Mouse (Mus musculus) limb, embryonic 14.5 days (tissue): ENCODE measurements around the gene Mkrn2. TPM values are rescaled to one million over a fixed set of nuclear protein-coding genes. Genes with fewer than 3 reads are reported as not detected.

Source experiments
- ATAC-seq: fragments of 200-750 bp; cut with Nextera tagmentation; 2 replicates; pipeline ENCODE4 v1.8.0; 2017; ENCODE audit warnings: low read depth, moderate number of reproducible peaks, moderate TSS enrichment; ENCODE audit not compliant: low FRiP score
- DNase-seq: peaks from one replicate; pipeline ENCODE4 v3.0.0-alpha.2; 2015; ENCODE audit warnings: low spot score
- H3K27ac ChIP-seq: fragments of 300-500 bp; sonication (generic); replicated peaks from 2 replicates; pipeline ENCODE4 v1.5.1; 2014; ENCODE audit warnings: low read depth, mild to moderate bottlenecking, low read length, moderate library complexity, mixed read lengths
- H3K27me3 ChIP-seq: fragments of 300-500 bp; sonication (generic); 2 replicates; pipeline ENCODE4 v1.6.1; 2014; ENCODE audit warnings: low read length, mixed read lengths; ENCODE audit not compliant: control insufficient read depth, insufficient read depth
- H3K36me3 ChIP-seq: fragments of 300-500 bp; sonication (generic); 2 replicates; pipeline ENCODE4 v1.6.1; 2014; ENCODE audit warnings: mild to moderate bottlenecking, low read length, moderate library complexity, mixed read lengths; ENCODE audit not compliant: control insufficient read depth, insufficient read depth
- H3K4me1 ChIP-seq: fragments of 300-500 bp; sonication (generic); 2 replicates; pipeline ENCODE4 v1.6.1; 2014; ENCODE audit warnings: antibody characterized with exemption, low read length, mixed read lengths; ENCODE audit not compliant: control insufficient read depth, insufficient read depth
- H3K4me2 ChIP-seq: fragments of 300-500 bp; sonication (generic); replicated peaks from 2 replicates; pipeline ENCODE4 v1.6.1; 2014; ENCODE audit warnings: low read depth, mild to moderate bottlenecking, low read length, moderate library complexity; ENCODE audit not compliant: severe bottlenecking
- H3K4me3 ChIP-seq: fragments of 300-500 bp; sonication (generic); replicated peaks from 2 replicates; pipeline ENCODE4 v1.5.1; 2014; ENCODE audit warnings: low read length
- H3K9ac ChIP-seq: fragments of 300-500 bp; sonication (generic); 2 replicates; pipeline ENCODE4 v1.6.1; 2014; ENCODE audit warnings: mild to moderate bottlenecking, low read depth, low read length, moderate library complexity; ENCODE audit not compliant: severe bottlenecking
- H3K9me3 ChIP-seq: fragments of 300-500 bp; sonication (generic); 2 replicates; pipeline ENCODE4 v1.6.1; 2016; ENCODE audit warnings: low read length; ENCODE audit not compliant: control insufficient read depth
- POLR2A ChIP-seq: fragments of 200-500 bp; IDR thresholded peaks from 2 replicates; pipeline ENCODE4 v1.8.0; 2012; ENCODE audit warnings: inconsistent platforms, mild to moderate bottlenecking, moderate library complexity, borderline replicate concordance; ENCODE audit not compliant: insufficient read depth, insufficient read length; ENCODE audit errors: extremely low read depth
- WGBS: fragments of 180-500 bp; shearing (Covaris S2); extraction: QIAGEN DNeasy Blood & Tissue Kit; methylation state at CpG from one replicate; pipeline ENCODE4 v1.1.7; 2014; 5-methylcytosine and 5-hydroxymethylcytosine counted together
- polyA plus RNA-seq, 2 experiments: library from polyadenylated mRNA; depleted of rRNA in 1 of 2; stranded (reverse) in 1 of 2; unstranded in 1 of 2; fragments of >200 nt; fragmentation: Nextera tagmentation in 1 of 2; extraction: Ambion mirVana in 1 of 2; gene quantifications; 2 replicates each; pipeline versions ENCODE4 v1.2.1 to v1.2.3; 2012 to 2014

Gene Mkrn2
- polyA plus RNA-seq, 2 experiments: 28.9 to 34.1 TPM

DNA sequence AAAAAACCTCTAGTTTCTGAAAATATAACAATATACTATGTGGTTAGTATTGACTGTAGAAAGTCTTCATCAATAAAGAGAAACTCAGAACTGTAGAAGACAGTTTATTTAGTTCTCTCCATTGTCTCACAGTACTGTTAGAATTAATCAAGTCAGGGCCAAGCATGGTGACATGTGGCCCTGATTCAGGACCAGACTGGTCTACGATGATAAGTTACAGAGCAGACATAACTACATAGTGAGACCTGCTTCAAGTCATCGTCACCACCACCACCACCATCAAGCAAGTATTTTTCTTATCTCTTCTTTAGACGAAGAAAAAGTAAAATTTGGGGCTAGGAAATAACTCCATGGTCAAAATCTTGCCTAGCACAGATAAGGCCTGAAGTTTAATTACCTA, 62.6 kb downstream of the Mkrn2 start:
- H3K27ac ChIP-seq: no peak overlapping the region

DNA sequence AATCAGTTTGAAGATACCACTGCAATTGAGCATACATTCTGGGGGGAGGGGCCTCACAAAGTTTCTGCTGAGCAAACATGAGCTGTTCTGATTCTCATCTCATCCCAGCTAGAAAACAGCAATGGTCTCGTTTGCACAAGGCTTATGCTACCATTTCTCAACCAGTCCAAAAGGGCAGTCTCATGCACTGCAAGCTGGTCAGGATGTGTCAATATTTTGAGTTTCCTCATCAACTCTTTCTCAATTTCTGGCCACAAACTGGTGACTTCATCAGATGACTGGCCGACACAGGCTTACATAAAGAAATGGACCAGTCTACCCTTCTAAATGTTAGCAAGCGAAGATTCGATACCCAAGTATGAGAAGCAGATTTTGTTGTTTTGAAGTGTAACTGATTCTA, 64.9 kb downstream of the Mkrn2 start:
- H3K9me3 ChIP-seq: no peaks in the 10 kb centered on the region
- no peak for DNase-seq
- no peaks in the 10 kb centered on the region for H3K27me3 ChIP-seq
- no peak for TF ChIP-seq POLR2A
- no peak overlapping the region for H3K9ac ChIP-seq
- no peak overlapping the region for H3K27ac ChIP-seq
- no peak for ATAC-seq
- no peak overlapping the region for H3K4me2 ChIP-seq
- WGBS: 79% methylated on average over 4 of the region's 4 CpGs
- no peak overlapping the region for H3K4me3 ChIP-seq
- H3K36me3 ChIP-seq: no peaks in the 10 kb centered on the region; the same call in 1 of the 2 replicates
- H3K4me1 ChIP-seq: no peaks in the 10 kb centered on the region

More for the DNA sequence above, 62.6 kb downstream of the Mkrn2 start:
- TF ChIP-seq POLR2A: no peak
- H3K9ac ChIP-seq: no peak overlapping the region
- no peak for ATAC-seq
- H3K4me3 ChIP-seq: no peak overlapping the region
- no peak overlapping the region for H3K4me2 ChIP-seq
- no peaks in the 10 kb centered on the region for H3K9me3 ChIP-seq
- no peak for DNase-seq
- H3K27me3 ChIP-seq: no peaks in the 10 kb centered on the region
- 89% methylated on average over 3 of the region's 3 CpGs for WGBS
- peaks cover 4% of the 10 kb centered on the region; the same call in 1 of the 2 replicates for H3K4me1 ChIP-seq
- no peaks in the 10 kb centered on the region; the same call in 1 of the 2 replicates for H3K36me3 ChIP-seq

Other genes with a start within 250 kb of the Mkrn2 start
- gene Pparg, start 241.0 kb upstream of the Mkrn2 start, polyA plus RNA-seq (2012; rRNA removed): 0.91 and 2.1 TPM in 2 replicates
- 1.7 and 2.3 TPM in 2 replicates for gene Pparg, start 241.0 kb upstream of the Mkrn2 start, polyA plus RNA-seq (2014; fragmentation: Nextera tagmentation; extraction: Ambion mirVana)
- 13.3 and 16.3 TPM in 2 replicates for gene Tsen2, start 57.2 kb upstream of the Mkrn2 start, polyA plus RNA-seq (2012; rRNA removed)
- 26.1 and 27.8 TPM in 2 replicates for gene Tsen2, start 57.2 kb upstream of the Mkrn2 start, polyA plus RNA-seq (2014; fragmentation: Nextera tagmentation; extraction: Ambion mirVana)
- gene Mkrn2os, start 9.3 kb upstream of the Mkrn2 start, polyA plus RNA-seq (2012; rRNA removed): 0.05 TPM in 1 of 2 replicates, not detected in the other
- not detected in 2 replicates for gene Mkrn2os, start 9.3 kb upstream of the Mkrn2 start, polyA plus RNA-seq (2014; fragmentation: Nextera tagmentation; extraction: Ambion mirVana)
- 176 and 197 TPM in 2 replicates for gene Raf1, start 74.7 kb downstream of the Mkrn2 start, polyA plus RNA-seq (2012; rRNA removed)
- gene Raf1, start 74.7 kb downstream of the Mkrn2 start, polyA plus RNA-seq (2014; fragmentation: Nextera tagmentation; extraction: Ambion mirVana): 120 and 134 TPM in 2 replicates
- gene Tmem40, start 160.5 kb downstream of the Mkrn2 start, polyA plus RNA-seq (2012; rRNA removed): 7.0 and 8.0 TPM in 2 replicates
- 10.0 and 13.1 TPM in 2 replicates for gene Tmem40, start 160.5 kb downstream of the Mkrn2 start, polyA plus RNA-seq (2014; fragmentation: Nextera tagmentation; extraction: Ambion mirVana)
- gene Cand2, start 172.6 kb downstream of the Mkrn2 start, polyA plus RNA-seq (2012; rRNA removed): 57.7 and 78.8 TPM in 2 replicates
- 39.1 and 42.0 TPM in 2 replicates for gene Cand2, start 172.6 kb downstream of the Mkrn2 start, polyA plus RNA-seq (2014; fragmentation: Nextera tagmentation; extraction: Ambion mirVana)
- gene Rpl32, start 206.8 kb downstream of the Mkrn2 start, polyA plus RNA-seq (2012; rRNA removed): 2,190 and 2,685 TPM in 2 replicates
- gene Rpl32, start 206.8 kb downstream of the Mkrn2 start, polyA plus RNA-seq (2014; fragmentation: Nextera tagmentation; extraction: Ambion mirVana): 2,459 and 2,604 TPM in 2 replicates
- gene Efcab12, start 236.5 kb downstream of the Mkrn2 start, polyA plus RNA-seq (2012; rRNA removed): 0.58 and 0.70 TPM in 2 replicates
- 0.19 and 0.39 TPM in 2 replicates for gene Efcab12, start 236.5 kb downstream of the Mkrn2 start, polyA plus RNA-seq (2014; fragmentation: Nextera tagmentation; extraction: Ambion mirVana)